In the genomic region with DNA sequence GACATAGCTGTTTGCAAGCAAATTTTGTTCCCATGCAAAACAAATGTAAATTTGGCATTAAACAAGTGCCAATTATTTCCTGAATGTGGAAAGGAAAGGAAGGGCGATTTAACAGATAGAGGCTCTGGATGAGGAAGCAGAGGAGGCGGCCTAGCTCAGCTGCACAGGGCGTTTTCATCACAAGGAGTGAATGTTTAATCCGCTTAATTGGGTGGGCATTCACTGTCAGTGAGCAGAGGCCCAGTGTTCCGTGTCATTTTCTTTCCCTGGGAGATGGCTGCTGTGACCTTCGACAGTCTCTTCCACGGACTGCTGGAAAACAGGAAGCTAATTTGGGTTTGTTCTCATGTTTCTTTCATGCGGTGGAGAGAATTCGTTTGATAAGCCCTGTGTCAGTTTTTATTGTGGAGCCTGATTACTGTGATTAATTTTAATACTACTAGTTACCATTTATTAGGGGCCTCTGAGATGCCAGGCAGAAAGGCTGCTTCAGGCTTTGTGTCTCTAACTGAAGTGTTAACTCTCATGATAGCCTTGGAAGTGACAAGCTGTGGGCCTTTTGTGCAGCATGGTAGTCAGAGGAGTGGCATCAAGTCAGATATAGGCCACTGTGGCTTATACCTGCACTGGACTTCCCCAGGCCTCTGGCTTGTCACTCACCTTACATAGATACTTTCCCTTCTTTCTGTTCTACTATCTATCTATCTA, we compare ENCODE assay signal across 12 mouse cellular contexts.
DNase-seq lines count a peak whose midpoint lies in the region; ATAC-seq and TF ChIP-seq lines count a peak whose summit lies in the region.
"Had no signal": no experiment of that assay in that cellular context is flagged by ENCODE, and none has a peak within 500 bp of the region (broad histone marks: within the 10 kb centered on the region; RNA-seq: fewer than 3 reads in every experiment).

No protein-coding gene starts in this region.

- peak; percentile 87 for ATAC-seq in forebrain, embryonic 12.5 days (ENCODE audit: low FRiP score)
- peak; percentile 57; the same call in 1 of the 2 replicates for ATAC-seq in midbrain, embryonic 11.5 days (ENCODE audit: low FRiP score)
- no peak for ATAC-seq in liver, postnatal 0 days
- ATAC-seq in megakaryocyte, adult 5-6 weeks (ENCODE audit: poor library complexity, severe bottlenecking): no peak

- peak; percentile 93 for DNase-seq in brain, embryonic 14.5 days (ENCODE audit: low read depth)
- DNase-seq in kidney, adult 2 months: peak; percentile 37
- DNase-seq in midbrain, embryonic 11.5 days (ENCODE audit: low spot score, missing footprints): peak; percentile 87
- DNase-seq in liver, postnatal 0 days: no peak
- DNase-seq in lung, postnatal 36 days: no peak
- DNase-seq in adrenal gland, postnatal 25 days: no peak
- DNase-seq: gastrocnemius, postnatal 14 days; liver; thymus, postnatal 25 days had no signal

- no peak for TF ChIP-seq CTCF in brain, embryonic 14.5 days (IDR thresholded peaks at IDR 0.05; ENCODE audit: borderline replicate concordance, extremely low read depth, insufficient read depth, insufficient read length)
- no peak for TF ChIP-seq CTCF in kidney, adult 2 months (conservative IDR thresholded peaks at IDR 0.05; ENCODE audit: insufficient read depth, insufficient read length, low read depth, low read length)
- no peak for TF ChIP-seq CTCF in liver, postnatal 0 days (IDR thresholded peaks at IDR 0.05; ENCODE audit: low read depth)

- peaks cover 14% of the 10 kb centered on the region for H3K4me1 ChIP-seq in forebrain, embryonic 12.5 days
- no peaks in the 10 kb centered on the region for H3K4me1 ChIP-seq in kidney, adult 2 months (ENCODE audit: control insufficient read depth, insufficient read depth, low read length)
- peaks cover 8% of the 10 kb centered on the region for H3K4me1 ChIP-seq in midbrain, embryonic 11.5 days (ENCODE audit: control insufficient read depth, insufficient read depth, low read length)
- no peaks in the 10 kb centered on the region for H3K4me1 ChIP-seq in liver, postnatal 0 days (ENCODE audit: insufficient read depth)
- H3K4me1 ChIP-seq: embryonic facial prominence, embryonic 12.5 days had no signal

- no peaks in the 10 kb centered on the region for H3K27me3 ChIP-seq in forebrain, embryonic 12.5 days
- H3K27me3 ChIP-seq in kidney, adult 2 months (replicated peaks; ENCODE audit: control insufficient read depth, insufficient read depth, low read length): no peaks in the 10 kb centered on the region
- H3K27me3 ChIP-seq in midbrain, embryonic 11.5 days (ENCODE audit: control insufficient read depth, insufficient read depth, low read length): no peaks in the 10 kb centered on the region
- H3K27me3 ChIP-seq in liver, postnatal 0 days (ENCODE audit: insufficient read depth, low read length): no peaks in the 10 kb centered on the region
- H3K27me3 ChIP-seq: embryonic facial prominence, embryonic 12.5 days had no signal

- H3K9me3 ChIP-seq in forebrain, embryonic 12.5 days: no peaks in the 10 kb centered on the region
- H3K9me3 ChIP-seq in midbrain, embryonic 11.5 days (ENCODE audit: control insufficient read depth, low read length): no peaks in the 10 kb centered on the region
- no peaks in the 10 kb centered on the region for H3K9me3 ChIP-seq in liver, postnatal 0 days (ENCODE audit: low read length)
- H3K9me3 ChIP-seq: embryonic facial prominence, embryonic 12.5 days had no signal

- no peak overlapping the region for H3K9ac ChIP-seq in forebrain, embryonic 12.5 days
- no peak overlapping the region for H3K9ac ChIP-seq in midbrain, embryonic 11.5 days (ENCODE audit: low read length)
- no peak overlapping the region for H3K9ac ChIP-seq in liver, postnatal 0 days (replicated peaks)
- H3K9ac ChIP-seq: embryonic facial prominence, embryonic 12.5 days had no signal

- peak overlapping the region; percentile 65 for H3K27ac ChIP-seq in forebrain, embryonic 12.5 days
- no peak overlapping the region for H3K27ac ChIP-seq in kidney, adult 2 months (ENCODE audit: insufficient read depth, low read depth, low read length)
- H3K27ac ChIP-seq in midbrain, embryonic 11.5 days (ENCODE audit: low read depth, low read length): peak overlapping the region; percentile 40; the same call in 1 of the 2 replicates
- H3K27ac ChIP-seq in liver, postnatal 0 days (ENCODE audit: low read depth): no peak overlapping the region
- H3K27ac ChIP-seq: embryonic facial prominence, embryonic 12.5 days had no signal

- no peak for TF ChIP-seq POLR2A in brain, embryonic 14.5 days (IDR thresholded peaks at IDR 0.05; ENCODE audit: borderline replicate concordance, extremely low read depth, insufficient read depth, insufficient read length, poor library complexity, severe bottlenecking)
- TF ChIP-seq POLR2A in kidney, adult 2 months (IDR thresholded peaks at IDR 0.05; ENCODE audit: low read depth, low read length): no peak

- no peak overlapping the region for H3K4me2 ChIP-seq in forebrain, embryonic 12.5 days
- no peak overlapping the region for H3K4me2 ChIP-seq in midbrain, embryonic 11.5 days
- H3K4me2 ChIP-seq in liver, postnatal 0 days (ENCODE audit: low read depth, low read length): no peak overlapping the region
- H3K4me2 ChIP-seq: embryonic facial prominence, embryonic 12.5 days had no signal

- H3K4me3 ChIP-seq in forebrain, embryonic 12.5 days (replicated peaks): no peak overlapping the region
- H3K4me3 ChIP-seq in kidney, adult 2 months (ENCODE audit: insufficient read depth, low read depth, low read length): no peak overlapping the region
- H3K4me3 ChIP-seq in midbrain, embryonic 11.5 days (ENCODE audit: low read depth, low read length): no peak overlapping the region
- no peak overlapping the region for H3K4me3 ChIP-seq in liver, postnatal 0 days (ENCODE audit: low read depth, low read length)
- H3K4me3 ChIP-seq: embryonic facial prominence, embryonic 12.5 days had no signal

- no peak for TF ChIP-seq EP300 in liver, postnatal 0 days (IDR thresholded peaks at IDR 0.05; ENCODE audit: low read depth)

- H3K36me3 ChIP-seq in forebrain, embryonic 12.5 days (replicated peaks): no peaks in the 10 kb centered on the region
- no peaks in the 10 kb centered on the region for H3K36me3 ChIP-seq in kidney, adult 2 months (ENCODE audit: control insufficient read depth, insufficient read depth, low read length)
- H3K36me3 ChIP-seq in midbrain, embryonic 11.5 days (ENCODE audit: control insufficient read depth, insufficient read depth, low read length): no peaks in the 10 kb centered on the region
- H3K36me3 ChIP-seq in liver, postnatal 0 days (replicated peaks; ENCODE audit: insufficient read depth, low read length): no peaks in the 10 kb centered on the region
- H3K36me3 ChIP-seq: embryonic facial prominence, embryonic 12.5 days had no signal

- 7% methylated on average over 9 of the region's 9 CpGs for WGBS in forebrain, embryonic 12.5 days
- 11% methylated on average over 9 of the region's 9 CpGs for WGBS in kidney, adult 2 months
- WGBS in midbrain, embryonic 11.5 days: 13% methylated on average over 9 of the region's 9 CpGs
- WGBS in liver, postnatal 0 days (ENCODE audit: insufficient replicate concordance): 63% methylated on average over 9 of the region's 9 CpGs

Comparison
In these comparisons a context has a peak if more than half of its experiments do, and no peak if none do; other contexts are left out.
1. DNase-seq: peak in brain, embryonic 14.5 days (single experiment), kidney, adult 2 months (single experiment) and midbrain, embryonic 11.5 days (single experiment); none in liver, postnatal 0 days (single experiment), lung, postnatal 36 days (single experiment) and adrenal gland, postnatal 25 days (single experiment).
2. ATAC-seq: peak in forebrain, embryonic 12.5 days (single experiment) and midbrain, embryonic 11.5 days (single experiment); none in liver, postnatal 0 days (single experiment) and megakaryocyte, adult 5-6 weeks (single experiment).
3. H3K27ac ChIP-seq: peak in forebrain, embryonic 12.5 days (single experiment) and midbrain, embryonic 11.5 days (single experiment); none in kidney, adult 2 months (single experiment) and liver, postnatal 0 days (single experiment).